ENCODE assay signal across 22 mouse cellular contexts in genomic region chr1:181865863-181866216, GRCm38 (mm10). TPM values are rescaled to one million over a fixed set of nuclear protein-coding genes. Genes with fewer than 3 reads are reported as not detected.
DNase-seq lines count a peak whose midpoint lies in the region; ATAC-seq and TF ChIP-seq lines count a peak whose summit lies in the region.
"Had no signal": no experiment of that assay in that cellular context is flagged by ENCODE, and none has a peak within 500 bp of the region (broad histone marks: within the 10 kb centered on the region; RNA-seq: fewer than 3 reads in every experiment).

No protein-coding gene starts in this region.

- ATAC-seq in liver, embryonic 13.5 days (ENCODE audit: low read depth), result no peak
- no peak for ATAC-seq in liver, embryonic 12.5 days
- ATAC-seq in monocyte, adult 5-6 weeks (replicated peaks; ENCODE audit: insufficient number of reproducible peaks, low FRiP score, low TSS enrichment, poor library complexity, severe bottlenecking), result peak; percentile 69
- no peak for ATAC-seq in heart, embryonic 11.5 days (replicated peaks; ENCODE audit: insufficient number of reproducible peaks, low FRiP score, low TSS enrichment)
- ATAC-seq: hindbrain, embryonic 16.5 days had no signal

- no peaks in the 10 kb centered on the region for H3K36me3 ChIP-seq in liver, embryonic 13.5 days
- H3K36me3 ChIP-seq in liver, embryonic 12.5 days, result no peaks in the 10 kb centered on the region
- no peaks in the 10 kb centered on the region for H3K36me3 ChIP-seq in heart, embryonic 11.5 days (ENCODE audit: control insufficient read depth, insufficient read depth, low read length)
- H3K36me3 ChIP-seq: forebrain, embryonic 12.5 days; G1E; midbrain, embryonic 10.5 days; neural tube, embryonic 13.5 days had no signal

- no peak overlapping the region for H3K9ac ChIP-seq in liver, embryonic 13.5 days
- H3K9ac ChIP-seq in liver, embryonic 12.5 days, result no peak overlapping the region
- no peak overlapping the region for H3K9ac ChIP-seq in heart, embryonic 11.5 days (ENCODE audit: low read depth, low read length)
- H3K9ac ChIP-seq: forebrain, embryonic 12.5 days; neural tube, embryonic 13.5 days had no signal

- H3K9me3 ChIP-seq in liver, embryonic 13.5 days (replicated peaks), result no peaks in the 10 kb centered on the region
- H3K9me3 ChIP-seq in liver, embryonic 12.5 days (replicated peaks), result no peaks in the 10 kb centered on the region
- no peaks in the 10 kb centered on the region for H3K9me3 ChIP-seq in heart, embryonic 11.5 days (replicated peaks; ENCODE audit: control insufficient read depth, low read length)
- H3K9me3 ChIP-seq: forebrain, embryonic 12.5 days; G1E; midbrain, embryonic 10.5 days; neural tube, embryonic 13.5 days had no signal

- 0 out of 2 replicates have a peak, but pooled peaks cover 2% of the 10 kb centered on the region for H3K27me3 ChIP-seq in liver, embryonic 13.5 days
- H3K27me3 ChIP-seq in liver, embryonic 12.5 days (replicated peaks), result peaks cover 9% of the 10 kb centered on the region; the same call in 1 of the 2 replicates
- H3K27me3 ChIP-seq in cerebellum, adult 2 months (ENCODE audit: control insufficient read depth, insufficient read depth, low read length), result no peaks in the 10 kb centered on the region
- peaks cover 5% of the 10 kb centered on the region; the same call in 1 of the 2 replicates for H3K27me3 ChIP-seq in heart, embryonic 11.5 days (ENCODE audit: control insufficient read depth, insufficient read depth, low read length)
- H3K27me3 ChIP-seq: forebrain, embryonic 12.5 days; neural tube, embryonic 13.5 days had no signal

- peaks cover 36% of the 10 kb centered on the region for H3K4me1 ChIP-seq in liver, embryonic 13.5 days (replicated peaks)
- H3K4me1 ChIP-seq in liver, embryonic 12.5 days, result peaks cover 37% of the 10 kb centered on the region
- no peaks in the 10 kb centered on the region for H3K4me1 ChIP-seq in cerebellum, adult 2 months (ENCODE audit: control insufficient read depth, insufficient read depth, low read length)
- H3K4me1 ChIP-seq in heart, embryonic 11.5 days (ENCODE audit: control insufficient read depth, insufficient read depth, low read length), result peaks cover 4% of the 10 kb centered on the region; the same call in 1 of the 2 replicates

- no peak for TF ChIP-seq CTCF in cerebellum, adult 2 months (IDR thresholded peaks at IDR 0.05; ENCODE audit: borderline replicate concordance, insufficient read depth, low read depth, low read length)

- 32% methylated on average over 5 of the region's 5 CpGs for WGBS in liver, embryonic 13.5 days (ENCODE audit: insufficient replicate concordance)
- 38% methylated on average over 5 of the region's 5 CpGs for WGBS in liver, embryonic 12.5 days (ENCODE audit: insufficient replicate concordance)
- 94% methylated on average over 5 of the region's 5 CpGs for WGBS in cerebellum, adult 2 months
- WGBS in heart, embryonic 11.5 days (ENCODE audit: insufficient replicate concordance), result 68% methylated on average over 5 of the region's 5 CpGs

- no peak overlapping the region for H3K4me3 ChIP-seq in liver, embryonic 13.5 days (replicated peaks)
- H3K4me3 ChIP-seq in liver, embryonic 12.5 days, result no peak overlapping the region
- H3K4me3 ChIP-seq in cerebellum, adult 2 months (replicated peaks; ENCODE audit: insufficient read depth, low read depth, low read length), result no peak overlapping the region
- H3K4me3 ChIP-seq in heart, embryonic 11.5 days (ENCODE audit: low read depth, low read length), result no peak overlapping the region
- H3K4me3 ChIP-seq: forebrain, embryonic 12.5 days; gastrocnemius, adult 2 months; midbrain, embryonic 10.5 days; neural tube, embryonic 13.5 days had no signal

- no peak for DNase-seq in liver, embryonic 13.5 days
- peak; percentile 70 for DNase-seq in 416B (ENCODE audit: low read depth)
- peak; percentile 48 for DNase-seq in induced T-regulatory cell, adult 2 months (ENCODE audit: low read depth)
- no peak for DNase-seq in cerebellum, adult 2 months
- DNase-seq in kidney, postnatal 14 days, result no peak
- DNase-seq: adrenal gland, postnatal 36 days; cerebellum, adult 18-20 months; gastrocnemius, adult 2 months; heart, postnatal 36 days; kidney, adult 9 months; layer of hippocampus, adult 9-11 months; lung, adult 18-20 months; lung, postnatal 36 days; spleen, adult 18-20 months had no signal

- peak overlapping the region; percentile 13; the same call in 1 of the 2 replicates for H3K27ac ChIP-seq in liver, embryonic 13.5 days
- H3K27ac ChIP-seq in liver, embryonic 12.5 days, result no peak overlapping the region; the same call in 1 of the 2 replicates
- H3K27ac ChIP-seq in cerebellum, adult 2 months (ENCODE audit: insufficient read depth, low read length), result no peak overlapping the region
- no peak overlapping the region for H3K27ac ChIP-seq in heart, embryonic 11.5 days (ENCODE audit: low read depth, low read length)
- H3K27ac ChIP-seq: forebrain, embryonic 12.5 days; gastrocnemius, adult 2 months; midbrain, embryonic 10.5 days; neural tube, embryonic 13.5 days had no signal

- no peak overlapping the region for H3K4me2 ChIP-seq in liver, embryonic 13.5 days
- H3K4me2 ChIP-seq in liver, embryonic 12.5 days, result no peak overlapping the region
- H3K4me2 ChIP-seq in heart, embryonic 11.5 days, result no peak overlapping the region
- H3K4me2 ChIP-seq: forebrain, embryonic 12.5 days; neural tube, embryonic 13.5 days had no signal

- no peak for TF ChIP-seq POLR2A in cerebellum, adult 2 months (IDR thresholded peaks at IDR 0.05; ENCODE audit: borderline replicate concordance, insufficient read depth, low read length)

RNA-seq across cellular contexts. Expression of gene Lbr, which starts 23.0 kb away (rescaled TPM):
- 247 and 315 TPM in 2 replicates for polyA plus RNA-seq in liver, embryonic 13.5 days (2015; fragmentation: Nextera tagmentation; extraction: Ambion mirVana)
- 284 and 296 TPM in 2 replicates for polyA plus RNA-seq in liver, embryonic 12.5 days (2016; fragmentation: Nextera tagmentation; extraction: Ambion mirVana)
- total RNA-seq in monocyte, adult 5-6 weeks (2017), result 183 to 196 TPM (median 191 TPM) in 3 replicates
- polyA plus RNA-seq in cerebellum, adult 2 months (2012; rRNA removed), result 17.8 and 18.4 TPM in 2 replicates
- 105 and 112 TPM in 2 replicates for polyA plus RNA-seq in heart, embryonic 11.5 days (2014; fragmentation: Nextera tagmentation; extraction: Ambion mirVana)

Comparison
In these comparisons a context has a peak if more than half of its experiments do, and no peak if none do; other contexts are left out.
1. DNase-seq: peak in 416B (single experiment) and induced T-regulatory cell, adult 2 months (single experiment); none in liver, embryonic 13.5 days (single experiment), cerebellum, adult 2 months (0 of 2) and kidney, postnatal 14 days (single experiment).